Mouse (Mus musculus) embryonic facial prominence, embryonic 12.5 days (tissue): ENCODE data around the gene Chst11. TPM values are rescaled to one million over a fixed set of nuclear protein-coding genes. Genes with fewer than 3 reads are reported as not detected.

ENCODE experiments used
- ATAC-seq: fragments of 200-750 bp; cut with Nextera tagmentation; 2 replicates; pipeline ENCODE4 v1.8.0; 2017; ENCODE audit not compliant: insufficient number of reproducible peaks, insufficient read depth, low FRiP score, low TSS enrichment
- H3K27ac ChIP-seq: fragments of 300-500 bp; sonication (generic); 2 replicates; pipeline ENCODE4 v1.5.1; 2016; ENCODE audit warnings: mild to moderate bottlenecking
- H3K27me3 ChIP-seq: fragments of 300-500 bp; sonication (generic); 2 replicates; pipeline ENCODE4 v1.6.1; 2016; ENCODE audit warnings: mild to moderate bottlenecking, moderate library complexity
- H3K36me3 ChIP-seq: fragments of 300-500 bp; sonication (generic); 2 replicates; pipeline ENCODE4 v1.6.1; 2016; ENCODE audit warnings: mild to moderate bottlenecking
- H3K4me1 ChIP-seq: fragments of 300-500 bp; sonication (generic); 2 replicates; pipeline ENCODE4 v1.6.1; 2016
- H3K4me2 ChIP-seq: fragments of 300-500 bp; sonication (generic); replicated peaks from 2 replicates; pipeline ENCODE4 v1.6.1; 2016; ENCODE audit warnings: mild to moderate bottlenecking, moderate library complexity
- H3K4me3 ChIP-seq: fragments of 300-500 bp; sonication (generic); 2 replicates; pipeline ENCODE4 v1.5.1; 2016; ENCODE audit warnings: mild to moderate bottlenecking
- H3K9ac ChIP-seq: fragments of 300-500 bp; sonication (generic); 2 replicates; pipeline ENCODE4 v1.6.1; 2016; ENCODE audit warnings: mild to moderate bottlenecking, moderate library complexity
- H3K9me3 ChIP-seq: fragments of 300-500 bp; sonication (generic); 2 replicates; pipeline ENCODE4 v1.6.1; 2016; ENCODE audit warnings: mild to moderate bottlenecking, moderate library complexity
- WGBS: fragments of 180-500 bp; shearing (Covaris S2); methylation state at CpG from one replicate; pipeline ENCODE4 v1.1.7; 2016; 5-methylcytosine and 5-hydroxymethylcytosine counted together
- polyA plus RNA-seq: library from polyadenylated mRNA; unstranded; fragments of >200 nt; fragmentation: Nextera tagmentation; extraction: Ambion mirVana; gene quantifications from 2 replicates; pipeline ENCODE4 v1.2.1, GENCODE M21; 2016

Chst11 gene
- polyA plus RNA-seq, 1 experiment from 2014 or later = 2.4 TPM

DNA sequence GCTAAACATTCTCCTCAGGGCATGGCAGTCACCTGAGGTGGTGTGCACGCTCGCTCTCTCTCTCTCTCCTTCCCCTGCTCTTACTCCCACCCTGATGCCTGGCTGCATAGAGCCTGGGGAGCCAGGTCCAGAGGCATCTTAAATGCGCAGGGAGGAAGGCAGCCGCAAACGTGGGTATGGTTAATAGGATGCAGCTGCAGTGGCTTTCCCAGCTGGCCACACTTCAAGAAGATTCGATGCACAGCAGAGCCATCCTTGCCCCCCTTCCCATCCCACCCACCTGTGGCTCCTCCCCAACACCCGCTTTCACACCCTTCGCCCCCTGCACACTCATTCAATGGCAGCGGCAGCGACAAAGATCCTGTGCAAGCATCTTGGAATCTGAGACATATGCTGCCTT is 95.6 kb downstream of the Chst11 start:
- 17% methylated on average over 10 of the region's 10 CpGs for WGBS
- H3K4me1 ChIP-seq = peaks cover 20% of the 10 kb centered on the region
- no peak overlapping the region for H3K9ac ChIP-seq
- no peak overlapping the region for H3K4me3 ChIP-seq
- 0 out of 2 replicates have a peak, but pooled peaks have one; percentile 41 for ATAC-seq
- no peaks in the 10 kb centered on the region for H3K27me3 ChIP-seq
- no peaks in the 10 kb centered on the region for H3K36me3 ChIP-seq
- no peaks in the 10 kb centered on the region for H3K9me3 ChIP-seq
- H3K4me2 ChIP-seq = peak overlapping the region; percentile 17; the same call in 1 of the 2 replicates
- H3K27ac ChIP-seq = 0 out of 2 replicates have a peak overlapping the region, but pooled peaks have one; percentile 46

DNA sequence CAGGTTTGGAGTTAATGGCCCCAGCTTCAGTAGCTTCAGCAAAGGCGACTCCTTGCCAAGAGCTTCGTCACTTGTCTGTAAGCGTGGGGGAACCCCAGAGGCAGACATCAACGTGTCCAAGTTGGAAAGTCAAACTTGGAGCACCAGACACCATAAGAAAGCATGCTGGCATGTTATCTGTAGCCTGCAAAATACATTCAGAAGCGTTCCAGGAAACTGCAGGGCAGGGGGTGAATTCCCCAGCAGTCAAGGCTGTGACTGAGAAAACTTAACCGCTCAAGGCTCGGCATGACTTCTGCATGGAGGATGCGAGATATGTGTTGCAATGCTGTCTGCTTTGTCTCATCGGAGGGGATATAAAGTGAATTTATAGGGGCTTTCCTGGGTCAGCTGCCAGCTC is 98.6 kb downstream of the Chst11 start:
- H3K9ac ChIP-seq = no peak overlapping the region
- H3K36me3 ChIP-seq = no peaks in the 10 kb centered on the region
- H3K4me1 ChIP-seq = peaks cover 31% of the 10 kb centered on the region
- H3K27me3 ChIP-seq = no peaks in the 10 kb centered on the region
- WGBS = 57% methylated on average over 9 of the region's 9 CpGs
- H3K9me3 ChIP-seq = no peaks in the 10 kb centered on the region
- H3K4me2 ChIP-seq = no peak overlapping the region
- no peak for ATAC-seq
- no peak overlapping the region for H3K4me3 ChIP-seq
- no peak overlapping the region for H3K27ac ChIP-seq

DNA sequence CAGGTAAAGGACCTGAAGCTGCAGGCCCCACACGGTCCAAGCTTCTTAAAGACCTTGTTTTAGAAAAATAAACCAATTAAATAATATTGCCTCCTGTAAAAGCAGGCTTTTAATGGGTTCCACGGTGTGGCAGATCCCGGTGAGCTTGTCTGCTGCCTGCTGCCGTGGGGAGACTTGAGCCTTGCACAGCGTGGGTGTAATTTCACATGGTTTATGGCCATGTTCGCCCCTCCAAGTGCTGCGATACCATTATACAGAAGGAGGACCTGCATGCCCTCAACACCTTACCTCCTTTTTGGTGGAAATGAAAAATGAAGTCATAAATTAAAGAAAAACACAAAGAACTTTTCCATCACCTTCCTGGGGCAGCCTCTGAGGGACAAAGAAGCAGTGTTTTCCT is 103.0 kb downstream of the Chst11 start:
- no peaks in the 10 kb centered on the region for H3K27me3 ChIP-seq
- no peak overlapping the region for H3K4me3 ChIP-seq
- H3K27ac ChIP-seq = 0 out of 2 replicates have a peak overlapping the region, but pooled peaks have one; percentile 17
- 58% methylated on average over 7 of the region's 7 CpGs for WGBS
- peaks cover 19% of the 10 kb centered on the region for H3K4me1 ChIP-seq
- H3K4me2 ChIP-seq = no peak overlapping the region
- H3K9me3 ChIP-seq = no peaks in the 10 kb centered on the region
- ATAC-seq = no peak
- H3K9ac ChIP-seq = no peak overlapping the region
- H3K36me3 ChIP-seq = no peaks in the 10 kb centered on the region

DNA sequence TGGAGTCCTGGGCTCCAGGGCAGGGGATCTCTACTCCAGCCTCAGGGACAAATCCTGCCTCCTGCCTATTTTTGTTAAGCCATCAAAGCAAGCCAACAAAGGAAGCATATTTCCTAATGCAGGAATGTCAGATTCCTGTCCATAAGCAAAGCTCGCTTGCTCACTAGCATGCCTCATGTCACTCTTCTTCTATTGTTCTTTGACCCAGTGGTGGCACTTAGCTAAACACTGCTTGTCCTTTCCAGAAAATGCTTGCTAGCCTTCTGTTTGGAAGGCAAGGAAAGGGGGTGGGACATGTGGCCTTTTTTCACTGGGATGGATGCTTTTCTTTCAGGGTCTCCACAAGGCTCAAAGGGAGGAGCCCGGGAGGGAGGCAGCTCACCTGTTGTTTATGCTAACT is 103.5 kb downstream of the Chst11 start:
- H3K9ac ChIP-seq = no peak overlapping the region
- H3K4me2 ChIP-seq = no peak overlapping the region
- 46% methylated on average over 2 of the region's 2 CpGs for WGBS
- no peaks in the 10 kb centered on the region for H3K9me3 ChIP-seq
- no peaks in the 10 kb centered on the region for H3K27me3 ChIP-seq
- 0 out of 2 replicates have a peak overlapping the region, but pooled peaks have one; percentile 17 for H3K27ac ChIP-seq
- peaks cover 19% of the 10 kb centered on the region for H3K4me1 ChIP-seq
- ATAC-seq = no peak
- no peaks in the 10 kb centered on the region for H3K36me3 ChIP-seq
- no peak overlapping the region for H3K4me3 ChIP-seq

DNA sequence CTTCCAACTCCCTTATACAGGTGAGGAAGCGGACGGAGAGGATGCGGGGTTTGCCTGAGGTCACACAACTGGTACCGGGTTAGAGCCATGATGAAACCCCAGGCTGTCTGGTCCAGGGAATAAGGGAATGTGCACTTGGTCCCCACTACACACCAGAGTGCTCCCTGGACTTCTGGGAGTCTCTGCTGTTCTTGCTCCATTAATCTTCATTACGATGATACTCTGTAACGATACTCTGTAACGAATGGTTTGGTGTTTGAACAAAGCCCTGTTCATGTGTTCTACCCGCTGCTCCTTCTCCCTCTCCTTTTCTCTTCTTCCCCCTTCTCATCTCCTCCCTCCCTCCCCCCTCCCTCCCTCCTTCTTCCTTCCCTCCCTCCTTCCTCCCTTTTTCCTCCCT is 104.9 kb downstream of the Chst11 start:
- no peak for ATAC-seq
- Histone ChIP-seq H3K4me3 (no peak overlapping the region), H3K36me3 (no peaks in the 10 kb centered on the region), H3K4me1 (peaks cover 18% of the 10 kb centered on the region), H3K9me3 (no peaks in the 10 kb centered on the region), H3K4me2 (no peak overlapping the region), H3K27ac (no peak overlapping the region), H3K27me3 (no peaks in the 10 kb centered on the region), H3K9ac (no peak overlapping the region)
- WGBS = 82% methylated on average over 8 of the region's 8 CpGs

DNA sequence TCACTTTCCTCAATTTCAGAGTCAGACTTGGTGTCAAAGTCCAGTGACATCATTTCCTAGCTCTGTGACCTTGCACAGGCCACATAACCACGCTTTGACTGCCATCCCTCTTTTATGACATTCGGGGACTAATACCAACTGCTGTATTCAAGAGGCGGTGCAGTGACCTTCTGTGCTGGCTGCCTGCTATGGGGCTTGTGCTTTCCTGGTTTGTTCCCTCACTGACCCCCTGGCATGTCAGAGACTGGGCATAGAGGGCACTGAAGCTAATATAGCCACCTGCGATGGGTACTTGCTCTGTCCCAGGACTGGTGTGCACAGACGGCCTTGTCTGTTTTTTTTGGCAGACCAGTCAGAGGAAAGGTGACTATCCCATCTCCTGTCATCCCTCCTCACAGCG is 108.4 kb downstream of the Chst11 start:
- H3K36me3 ChIP-seq = no peaks in the 10 kb centered on the region
- no peak overlapping the region for H3K9ac ChIP-seq
- no peaks in the 10 kb centered on the region for H3K9me3 ChIP-seq
- H3K4me2 ChIP-seq = no peak overlapping the region
- no peak overlapping the region for H3K27ac ChIP-seq
- peaks cover 21% of the 10 kb centered on the region for H3K4me1 ChIP-seq
- H3K27me3 ChIP-seq = no peaks in the 10 kb centered on the region
- no peak overlapping the region for H3K4me3 ChIP-seq
- ATAC-seq = no peak
- 92% methylated on average over 6 of the region's 6 CpGs for WGBS

DNA sequence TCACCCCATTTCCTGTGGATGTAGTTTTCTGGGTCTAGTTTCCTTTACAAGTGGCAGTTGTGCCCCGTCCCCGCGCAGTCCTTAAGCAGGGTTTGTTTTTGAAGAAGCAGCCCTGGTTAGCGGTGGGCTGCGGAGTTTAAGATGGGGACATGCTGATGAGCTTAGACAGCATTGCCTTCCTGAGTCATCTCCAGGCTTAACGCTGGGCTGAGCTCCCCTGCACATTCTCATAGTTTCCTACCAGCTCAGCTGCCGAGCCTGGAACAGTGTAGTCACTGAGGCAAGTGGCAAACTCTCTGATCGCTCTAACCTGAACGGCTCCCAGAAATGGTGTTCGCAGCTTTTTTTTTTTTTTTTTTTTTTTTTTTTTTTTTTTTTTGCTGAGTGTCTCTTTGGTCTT is 109.0 kb downstream of the Chst11 start:
- WGBS = 74% methylated on average over 10 of the region's 10 CpGs
- Histone ChIP-seq H3K4me2 (no peak overlapping the region), H3K9ac (no peak overlapping the region), H3K36me3 (no peaks in the 10 kb centered on the region), H3K4me3 (no peak overlapping the region), H3K4me1 (peaks cover 21% of the 10 kb centered on the region), H3K27me3 (no peaks in the 10 kb centered on the region), H3K9me3 (no peaks in the 10 kb centered on the region), H3K27ac (no peak overlapping the region)
- ATAC-seq = no peak

DNA sequence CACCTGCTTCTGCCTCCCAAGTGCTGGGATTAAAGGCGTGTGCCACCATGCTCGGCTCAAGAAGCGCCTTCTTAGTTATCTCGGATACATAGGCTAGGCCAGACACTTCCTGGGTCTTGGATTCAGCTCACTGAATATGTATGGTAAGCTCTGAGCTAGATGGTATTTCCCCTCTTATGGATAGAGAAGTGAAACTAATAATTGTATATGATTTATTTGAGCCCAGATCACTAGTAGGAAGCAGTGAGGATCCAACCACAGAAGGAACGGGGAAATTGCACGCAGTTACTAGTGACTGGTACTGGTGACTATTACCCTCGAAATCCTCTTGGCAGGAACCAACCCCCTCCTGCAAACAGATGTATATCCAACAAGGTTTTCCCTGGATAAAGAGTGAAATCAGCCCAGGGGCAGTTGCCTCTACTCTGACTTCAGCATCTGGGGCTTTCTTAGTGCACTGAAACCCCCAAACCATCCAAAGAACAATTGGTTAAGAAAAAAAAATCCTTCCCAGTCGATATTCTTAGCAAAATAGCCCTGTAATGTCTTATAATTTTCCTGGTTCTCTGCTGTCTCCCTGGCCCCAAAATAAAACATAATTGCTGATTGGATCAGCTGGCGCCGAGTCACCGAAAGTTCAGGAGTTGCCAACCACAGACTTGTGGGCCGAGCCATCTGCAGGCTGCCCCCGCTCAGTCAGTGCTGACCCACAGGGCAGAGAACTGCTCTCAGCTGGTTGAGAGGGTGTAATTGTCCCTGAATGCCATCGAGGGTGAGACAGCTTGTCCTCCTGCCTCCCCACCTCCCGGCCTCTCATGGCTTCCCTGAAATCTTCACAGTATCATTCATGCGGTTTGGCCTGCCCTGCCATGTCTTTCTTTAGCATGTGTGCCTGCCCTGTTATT is 109.8 kb downstream of the Chst11 start:
- no peak overlapping the region for H3K4me3 ChIP-seq
- H3K9ac ChIP-seq = peak overlapping the region; percentile 19; the same call in 1 of the 2 replicates
- H3K4me1 ChIP-seq = peaks cover 29% of the 10 kb centered on the region
- no peak overlapping the region for H3K4me2 ChIP-seq
- H3K9me3 ChIP-seq = no peaks in the 10 kb centered on the region
- no peak for ATAC-seq
- no peaks in the 10 kb centered on the region for H3K36me3 ChIP-seq
- H3K27me3 ChIP-seq = no peaks in the 10 kb centered on the region
- 66% methylated on average over 16 of the region's 16 CpGs for WGBS
- 0 out of 2 replicates have a peak overlapping the region, but pooled peaks have one; percentile 2 for H3K27ac ChIP-seq

DNA sequence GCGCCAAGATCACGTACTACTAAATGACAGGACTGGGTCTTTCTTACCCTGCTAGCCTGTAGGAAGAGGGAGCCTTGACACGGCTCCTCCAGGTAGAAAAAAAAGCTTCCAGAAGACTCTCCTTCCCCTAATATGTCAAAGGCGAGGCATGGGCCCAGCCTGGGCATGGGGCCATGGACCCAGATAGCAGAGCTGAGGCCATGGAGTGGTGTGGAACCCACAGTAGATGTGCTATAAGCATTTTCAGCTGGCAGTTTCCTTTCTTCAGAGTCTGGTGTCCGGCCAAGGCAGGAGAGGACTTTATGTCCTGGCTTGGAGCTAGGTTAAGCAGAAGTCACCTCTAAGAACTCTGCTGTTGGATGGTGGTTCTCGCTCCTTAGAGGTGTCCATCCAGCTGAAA is 111.0 kb downstream of the Chst11 start:
- H3K36me3 ChIP-seq = no peaks in the 10 kb centered on the region
- no peak for ATAC-seq
- H3K27me3 ChIP-seq = no peaks in the 10 kb centered on the region
- peaks cover 40% of the 10 kb centered on the region for H3K4me1 ChIP-seq
- no peak overlapping the region for H3K4me3 ChIP-seq
- H3K27ac ChIP-seq = no peak overlapping the region
- WGBS = 92% methylated on average over 6 of the region's 6 CpGs
- H3K4me2 ChIP-seq = no peak overlapping the region
- no peak overlapping the region for H3K9ac ChIP-seq
- no peaks in the 10 kb centered on the region for H3K9me3 ChIP-seq

DNA sequence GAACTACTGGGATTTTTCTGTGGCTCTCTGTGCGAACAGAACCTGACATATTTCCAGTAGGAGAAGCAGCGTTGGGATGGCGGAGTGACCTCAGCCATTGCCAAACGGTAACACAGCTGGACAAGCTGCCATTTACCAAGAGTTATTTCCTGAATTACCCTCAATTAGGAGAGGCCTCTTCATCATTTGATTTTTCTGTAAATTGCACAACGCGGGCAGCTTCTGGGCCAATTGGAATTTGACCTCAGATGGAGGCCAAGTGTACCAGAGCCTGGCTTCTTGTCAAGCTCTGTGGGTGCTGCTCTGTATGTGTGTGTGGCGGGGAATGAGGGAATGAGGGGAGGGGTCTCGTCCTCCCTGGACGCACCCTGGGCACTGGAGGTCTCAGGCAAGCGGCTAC is 113.6 kb downstream of the Chst11 start:
- Histone ChIP-seq H3K36me3 (no peaks in the 10 kb centered on the region), H3K4me3 (no peak overlapping the region), H3K9ac (no peak overlapping the region), H3K27ac (peak overlapping the region; percentile 50; the same call in 1 of the 2 replicates), H3K4me1 (peaks cover 51% of the 10 kb centered on the region), H3K9me3 (no peaks in the 10 kb centered on the region), H3K27me3 (no peaks in the 10 kb centered on the region), H3K4me2 (no peak overlapping the region)
- ATAC-seq = no peak
- 50% methylated on average over 10 of the region's 10 CpGs for WGBS

DNA sequence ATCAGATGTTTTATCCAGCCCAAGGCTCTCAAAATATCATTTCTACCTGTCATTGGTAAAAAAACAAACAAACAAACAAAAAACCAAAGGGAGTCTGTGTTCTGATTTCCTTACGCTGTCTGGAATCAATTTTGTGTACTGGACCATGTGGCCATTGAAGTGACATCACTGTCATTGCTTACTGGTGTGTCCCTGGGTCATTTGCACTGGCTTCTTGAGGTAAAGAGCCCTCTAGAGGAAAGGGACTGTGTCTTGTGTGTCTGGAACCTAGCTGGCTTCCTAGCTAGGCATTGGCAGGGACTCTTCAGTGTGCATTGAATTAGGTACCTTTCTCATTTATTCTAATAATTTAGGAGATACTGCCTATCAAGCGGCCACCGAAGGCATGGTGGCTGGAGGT is 114.4 kb downstream of the Chst11 start:
- no peak overlapping the region for H3K4me2 ChIP-seq
- H3K27me3 ChIP-seq = no peaks in the 10 kb centered on the region
- ATAC-seq = no peak
- H3K4me3 ChIP-seq = no peak overlapping the region
- WGBS = 77% methylated on average over 3 of the region's 3 CpGs
- H3K9ac ChIP-seq = no peak overlapping the region
- no peaks in the 10 kb centered on the region for H3K9me3 ChIP-seq
- H3K27ac ChIP-seq = no peak overlapping the region
- no peaks in the 10 kb centered on the region for H3K36me3 ChIP-seq
- H3K4me1 ChIP-seq = peaks cover 51% of the 10 kb centered on the region

DNA sequence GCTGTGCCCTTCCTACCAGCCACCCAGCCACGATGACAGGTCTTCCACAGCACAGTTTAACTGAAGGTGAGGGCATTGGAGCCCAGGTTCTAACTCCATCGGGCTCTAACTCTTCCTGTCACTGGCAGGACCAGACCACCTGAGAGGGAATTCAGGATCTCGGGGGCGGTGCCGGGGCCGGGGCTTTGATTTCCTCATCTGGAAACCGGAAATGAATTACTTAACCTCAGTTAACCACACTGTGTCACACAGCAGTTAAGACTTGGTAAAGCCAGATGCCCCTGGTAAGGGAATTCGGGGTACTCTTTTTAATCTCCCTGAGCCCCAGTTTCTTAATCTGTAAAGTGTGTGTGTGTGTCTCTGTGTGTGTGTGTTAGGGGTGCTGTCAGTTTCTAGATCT is 115.6 kb downstream of the Chst11 start:
- Histone ChIP-seq H3K4me1 (peaks cover 51% of the 10 kb centered on the region), H3K27ac (no peak overlapping the region)
- WGBS = 33% methylated on average over 8 of the region's 8 CpGs

More for the DNA sequence above, 115.6 kb downstream of the Chst11 start:
- H3K9ac ChIP-seq = no peak overlapping the region
- H3K9me3 ChIP-seq = no peaks in the 10 kb centered on the region
- no peak for ATAC-seq
- H3K4me2 ChIP-seq = no peak overlapping the region
- H3K4me3 ChIP-seq = no peak overlapping the region
- H3K36me3 ChIP-seq = no peaks in the 10 kb centered on the region
- H3K27me3 ChIP-seq = no peaks in the 10 kb centered on the region
